Mouse (Mus musculus): ENCODE results near the gene Sox10.

- TF ChIP-seq REST (IDR thresholded peaks at IDR 0.05; ENCODE audit: insufficient read depth, insufficient read length) (no peak), USF1 (IDR thresholded peaks at IDR 0.05; ENCODE audit: low read depth) (no peak)
Observed at GRCm38 (mm10) chr15:79144021-79144420, 21.0 kb downstream of the Sox10 start.

Measured in myocyte (in vitro differentiated cells).